Mouse (Mus musculus) kidney, postnatal 14 days (tissue): ENCODE results near the gene Aoc3.

Experiments
- DNase-seq: peaks from one replicate; pipeline ENCODE4 v3.0.0; 2022; ENCODE audit warnings: mixed read lengths

The Aoc3 gene

DNA sequence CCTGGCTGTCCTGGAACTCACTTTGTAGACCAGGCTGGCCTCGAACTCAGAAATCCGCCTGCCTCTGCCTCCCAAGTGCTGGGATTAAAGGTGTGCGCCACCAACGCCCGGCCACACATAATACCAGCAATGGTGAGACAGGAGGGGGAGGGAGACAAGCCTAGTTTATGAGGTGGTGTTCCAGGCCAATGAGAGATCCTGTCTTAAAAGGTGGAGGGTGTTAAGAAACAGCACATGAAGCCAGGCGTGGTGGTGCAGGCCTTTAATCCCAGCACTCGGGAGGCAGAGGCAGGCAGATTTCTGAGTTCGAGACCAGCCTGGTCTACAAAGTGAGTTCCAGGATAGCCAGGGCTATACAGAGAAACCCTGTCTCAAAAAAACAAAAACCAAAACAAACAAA, 47.8 kb downstream of the Aoc3 start:
- DNase-seq = peak; percentile 43

DNA sequence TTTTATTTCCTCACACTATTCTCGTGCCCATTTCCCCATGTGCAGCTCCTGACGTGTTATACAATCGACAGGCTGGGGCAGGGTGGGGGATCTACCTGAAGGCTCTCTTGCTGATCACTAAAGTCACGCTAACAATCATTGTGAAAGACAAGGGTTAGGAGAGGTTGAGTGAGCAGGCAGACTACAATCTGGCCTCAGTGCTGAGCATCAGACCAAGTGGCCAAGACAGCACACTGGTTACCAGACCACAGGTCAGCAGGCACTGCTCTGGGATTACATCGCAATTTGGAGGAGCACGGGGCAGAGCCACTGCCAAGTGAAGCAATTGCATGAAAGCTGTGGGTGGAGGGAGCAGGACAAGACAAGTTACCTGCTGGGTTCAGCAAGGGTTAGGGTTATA, 48.5 kb downstream of the Aoc3 start:
- peak; percentile 69 for DNase-seq

DNA sequence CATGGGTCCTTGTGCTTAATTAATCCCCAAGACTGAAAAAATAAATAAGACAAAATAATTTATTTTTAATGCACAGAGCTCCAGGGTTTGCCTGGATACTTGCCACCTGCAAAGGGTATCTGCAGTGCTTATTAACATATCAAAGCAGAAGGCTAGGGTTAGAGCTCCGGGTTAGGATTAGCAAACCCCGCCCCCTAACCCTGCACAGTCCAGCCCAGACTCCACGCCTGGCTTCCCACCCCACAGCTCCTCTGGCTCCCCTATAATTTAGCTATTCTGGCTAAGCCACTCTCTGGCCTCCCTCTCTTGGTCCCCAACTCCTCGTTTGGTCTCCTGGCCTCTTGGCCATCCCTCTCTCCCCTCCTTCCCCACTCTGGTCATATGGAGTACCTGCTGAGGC, 51.4 kb downstream of the Aoc3 start:
- DNase-seq = no peak
